Mouse (Mus musculus) limb, embryonic 14.5 days (tissue): ENCODE measurements around the gene Lmtk2. TPM values are rescaled to one million over a fixed set of nuclear protein-coding genes. Genes with fewer than 3 reads are reported as not detected.

ENCODE experiments used
- ATAC-seq: fragments of 200-750 bp; cut with Nextera tagmentation; 2 replicates; pipeline ENCODE4 v1.8.0; 2017; ENCODE audit warnings: low read depth, moderate number of reproducible peaks, moderate TSS enrichment; ENCODE audit not compliant: low FRiP score
- DNase-seq: peaks from one replicate; pipeline ENCODE4 v3.0.0-alpha.2; 2015; ENCODE audit warnings: low spot score
- H3K27ac ChIP-seq: fragments of 300-500 bp; sonication (generic); replicated peaks from 2 replicates; pipeline ENCODE4 v1.5.1; 2014; ENCODE audit warnings: low read depth, mild to moderate bottlenecking, low read length, moderate library complexity, mixed read lengths
- H3K27me3 ChIP-seq: fragments of 300-500 bp; sonication (generic); 2 replicates; pipeline ENCODE4 v1.6.1; 2014; ENCODE audit warnings: low read length, mixed read lengths; ENCODE audit not compliant: control insufficient read depth, insufficient read depth
- H3K36me3 ChIP-seq: fragments of 300-500 bp; sonication (generic); 2 replicates; pipeline ENCODE4 v1.6.1; 2014; ENCODE audit warnings: mild to moderate bottlenecking, low read length, moderate library complexity, mixed read lengths; ENCODE audit not compliant: control insufficient read depth, insufficient read depth
- H3K4me1 ChIP-seq: fragments of 300-500 bp; sonication (generic); 2 replicates; pipeline ENCODE4 v1.6.1; 2014; ENCODE audit warnings: antibody characterized with exemption, low read length, mixed read lengths; ENCODE audit not compliant: control insufficient read depth, insufficient read depth
- H3K4me2 ChIP-seq: fragments of 300-500 bp; sonication (generic); replicated peaks from 2 replicates; pipeline ENCODE4 v1.6.1; 2014; ENCODE audit warnings: low read depth, mild to moderate bottlenecking, low read length, moderate library complexity; ENCODE audit not compliant: severe bottlenecking
- H3K4me3 ChIP-seq: fragments of 300-500 bp; sonication (generic); replicated peaks from 2 replicates; pipeline ENCODE4 v1.5.1; 2014; ENCODE audit warnings: low read length
- H3K9ac ChIP-seq: fragments of 300-500 bp; sonication (generic); 2 replicates; pipeline ENCODE4 v1.6.1; 2014; ENCODE audit warnings: mild to moderate bottlenecking, low read depth, low read length, moderate library complexity; ENCODE audit not compliant: severe bottlenecking
- H3K9me3 ChIP-seq: fragments of 300-500 bp; sonication (generic); 2 replicates; pipeline ENCODE4 v1.6.1; 2016; ENCODE audit warnings: low read length; ENCODE audit not compliant: control insufficient read depth
- POLR2A ChIP-seq: fragments of 200-500 bp; IDR thresholded peaks from 2 replicates; pipeline ENCODE4 v1.8.0; 2012; ENCODE audit warnings: inconsistent platforms, mild to moderate bottlenecking, moderate library complexity, borderline replicate concordance; ENCODE audit not compliant: insufficient read depth, insufficient read length; ENCODE audit errors: extremely low read depth
- WGBS: fragments of 180-500 bp; shearing (Covaris S2); extraction: QIAGEN DNeasy Blood & Tissue Kit; methylation state at CpG from one replicate; pipeline ENCODE4 v1.1.7; 2014; 5-methylcytosine and 5-hydroxymethylcytosine counted together
- polyA plus RNA-seq, 2 experiments: library from polyadenylated mRNA; depleted of rRNA in 1 of 2; stranded (reverse) in 1 of 2; unstranded in 1 of 2; fragments of >200 nt; fragmentation: Nextera tagmentation in 1 of 2; extraction: Ambion mirVana in 1 of 2; gene quantifications; 2 replicates each; pipeline versions ENCODE4 v1.2.1 to v1.2.3; 2012 to 2014

Lmtk2 gene
- polyA plus RNA-seq, 2 experiments, result 3.6 to 8.2 TPM

- Histone ChIP-seq H3K9ac (no peak overlapping the region), H3K27ac (no peak overlapping the region), H3K36me3 (no peaks in the 10 kb centered on the region), H3K9me3 (no peaks in the 10 kb centered on the region), H3K4me1 (no peaks in the 10 kb centered on the region), H3K4me2 (no peak overlapping the region), H3K4me3 (no peak overlapping the region), H3K27me3 (no peaks in the 10 kb centered on the region)
- TF ChIP-seq POLR2A, result no peak
- 60% methylated on average over 16 of the region's 16 CpGs for WGBS
- ATAC-seq (no peak), DNase-seq (no peak)
Observed at GRCm38 (mm10) chr5:144097902-144098639, 2.2 kb upstream of the Lmtk2 start.

GRCm38 (mm10) chr5:144098640-144098929 lies 1.7 kb upstream of the Lmtk2 start:
- no peak for TF ChIP-seq POLR2A
- no peaks in the 10 kb centered on the region for H3K27me3 ChIP-seq
- H3K9me3 ChIP-seq, result no peaks in the 10 kb centered on the region
- DNase-seq (no peak), ATAC-seq (no peak)
- WGBS, result 34% methylated on average over 8 of the region's 8 CpGs
- H3K9ac ChIP-seq, result no peak overlapping the region
- H3K27ac ChIP-seq, result no peak overlapping the region
- H3K4me3 ChIP-seq, result no peak overlapping the region
- no peak overlapping the region for H3K4me2 ChIP-seq
- H3K36me3 ChIP-seq, result no peaks in the 10 kb centered on the region
- no peaks in the 10 kb centered on the region for H3K4me1 ChIP-seq

DNA sequence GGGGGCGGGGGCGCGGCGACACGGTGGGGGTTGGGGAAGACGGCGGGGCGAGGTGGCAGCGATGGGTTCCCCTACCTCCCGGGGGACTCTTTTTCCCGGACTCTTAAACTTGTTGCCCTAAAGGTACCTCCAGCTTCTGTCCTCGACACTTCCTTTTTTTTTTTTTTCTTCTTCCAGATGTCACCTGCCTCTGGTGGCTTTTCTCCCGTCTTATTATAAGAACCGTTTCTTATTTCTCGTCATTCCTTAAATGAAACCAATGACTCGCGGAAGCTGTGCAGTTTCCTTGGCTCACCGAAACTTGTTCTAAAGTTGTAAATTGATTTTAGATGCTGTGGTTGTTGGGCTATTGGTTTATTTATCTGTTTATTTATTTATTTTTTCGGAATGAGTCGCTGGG lies 712 bp downstream of the Lmtk2 start:
- Histone ChIP-seq H3K36me3 (no peaks in the 10 kb centered on the region), H3K27me3 (no peaks in the 10 kb centered on the region), H3K4me2 (peak overlapping the region; percentile 91), H3K4me1 (no peaks in the 10 kb centered on the region), H3K9ac (peak overlapping the region; percentile 89), H3K4me3 (peak overlapping the region; percentile 96), H3K9me3 (no peaks in the 10 kb centered on the region), H3K27ac (no peak overlapping the region)
- no peak for DNase-seq
- no peak for TF ChIP-seq POLR2A
- ATAC-seq, result no peak
- WGBS, result 2% methylated on average over 11 of the region's 20 CpGs

GRCm38 (mm10) chr5:144105070-144105469 lies 4.8 kb downstream of the Lmtk2 start:
- DNase-seq (no peak), ATAC-seq (no peak)
- H3K27ac ChIP-seq, result no peak overlapping the region
- H3K4me2 ChIP-seq, result no peak overlapping the region
- TF ChIP-seq POLR2A, result no peak
- no peaks in the 10 kb centered on the region for H3K9me3 ChIP-seq
- H3K4me3 ChIP-seq, result no peak overlapping the region
- H3K36me3 ChIP-seq, result no peaks in the 10 kb centered on the region
- H3K9ac ChIP-seq, result no peak overlapping the region
- 79% methylated on average over 9 of the region's 9 CpGs for WGBS
- no peaks in the 10 kb centered on the region for H3K27me3 ChIP-seq
- H3K4me1 ChIP-seq, result no peaks in the 10 kb centered on the region

- Histone ChIP-seq H3K4me2 (no peak overlapping the region), H3K9ac (no peak overlapping the region), H3K9me3 (no peaks in the 10 kb centered on the region), H3K27me3 (no peaks in the 10 kb centered on the region), H3K4me1 (no peaks in the 10 kb centered on the region), H3K4me3 (no peak overlapping the region), H3K27ac (no peak overlapping the region), H3K36me3 (no peaks in the 10 kb centered on the region)
- ATAC-seq, result no peak
- no peak for TF ChIP-seq POLR2A
- no peak for DNase-seq
- 83% methylated on average over 6 of the region's 6 CpGs for WGBS
Observed at GRCm38 (mm10) chr5:144105471-144106129, 5.4 kb downstream of the Lmtk2 start.
